Mouse (Mus musculus) T-cell, adult 2 months (primary cell): ENCODE measurements around the gene Ptprcap.
"Not testable (repeated sequence)": the region's sequence is repeated elsewhere in the genome, so short reads cannot be mapped to it uniquely, and the experiment has no call there.

Experiments used
- DNase-seq: peaks from one replicate; pipeline ENCODE4 v3.0.0; 2022; ENCODE audit warnings: low spot score

Gene Ptprcap

GRCm38 (mm10) chr19:4153232-4153654 is at the start of gene Ptprcap:
Gene Ptprcap (plus strand): TSS chr19:4153604.
- no peak for DNase-seq

GRCm38 (mm10) chr19:4103792-4104191 is 49.6 kb upstream of the Ptprcap start:
- no peak for DNase-seq

- no peak for DNase-seq
These were observed 48.7 kb upstream of the Ptprcap start for GRCm38 (mm10) chr19:4104675-4105194.

GRCm38 (mm10) chr19:4106654-4107053 is 46.8 kb upstream of the Ptprcap start:
- DNase-seq: no peak

GRCm38 (mm10) chr19:4108535-4108934 is 44.9 kb upstream of the Ptprcap start:
- no peak for DNase-seq

- DNase-seq: no peak
These were observed 41.1 kb upstream of the Ptprcap start for GRCm38 (mm10) chr19:4112063-4112960.

GRCm38 (mm10) chr19:4113186-4113805 is 40.1 kb upstream of the Ptprcap start:
- no peak for DNase-seq

GRCm38 (mm10) chr19:4113806-4114230 is 39.6 kb upstream of the Ptprcap start:
- peak; percentile 77 for DNase-seq

- no peak for DNase-seq
These were observed 38.9 kb upstream of the Ptprcap start for GRCm38 (mm10) chr19:4114551-4114950.

- no peak for DNase-seq
These were observed 38.3 kb upstream of the Ptprcap start for GRCm38 (mm10) chr19:4115144-4115543.

GRCm38 (mm10) chr19:4115816-4116215 is 37.6 kb upstream of the Ptprcap start:
- DNase-seq: no peak

- DNase-seq: peak; percentile 23
These were observed 36.4 kb upstream of the Ptprcap start for GRCm38 (mm10) chr19:4117006-4117405.

- DNase-seq: no peak
These were observed 35.1 kb upstream of the Ptprcap start for GRCm38 (mm10) chr19:4118350-4118749.

- DNase-seq: peak; percentile 89
These were observed 33.5 kb upstream of the Ptprcap start for GRCm38 (mm10) chr19:4119716-4120487.

GRCm38 (mm10) chr19:4120496-4120895 is 32.9 kb upstream of the Ptprcap start:
- DNase-seq: no peak

- peak; percentile 99 for DNase-seq
These were observed 32.2 kb upstream of the Ptprcap start for GRCm38 (mm10) chr19:4121097-4121805.

GRCm38 (mm10) chr19:4121896-4122295 is 31.5 kb upstream of the Ptprcap start:
- DNase-seq: not testable (repeated sequence)

GRCm38 (mm10) chr19:4122411-4123370 is 30.7 kb upstream of the Ptprcap start:
- DNase-seq: no peak

- DNase-seq: no peak
These were observed 29.0 kb upstream of the Ptprcap start for GRCm38 (mm10) chr19:4124432-4124831.

GRCm38 (mm10) chr19:4125268-4125667 is 28.1 kb upstream of the Ptprcap start:
- not testable (repeated sequence) for DNase-seq
